Mouse (Mus musculus) liver, adult 2 months (tissue): ENCODE measurements at regions not wholly inside any gene's neighbourhood (a gene's known extent, or its start where the extent isn't known, plus 50 kb on each side); places are given as distances from the start of the nearest gene placed in this dataset.

Source experiments
- CTCF ChIP-seq: fragments of 200-500 bp; IDR thresholded peaks from 2 replicates; pipeline ENCODE4 v1.5.1; 2011; ENCODE audit warnings: low read depth, low read length, control low read depth
- POLR2A ChIP-seq: fragments of 200-500 bp; IDR thresholded peaks from 2 replicates; pipeline ENCODE4 v1.6.1; 2011; ENCODE audit warnings: low read length, control low read depth; ENCODE audit not compliant: insufficient read depth; ENCODE audit errors: extremely low read depth

- TF ChIP-seq POLR2A (no peak), CTCF (no peak)
Observed at GRCm38 (mm10) chr11:89213204-89213603, 88.9 kb downstream of the Nog start.
